Mouse (Mus musculus): Measurements from ENCODE around the gene Fbxl16.

GRCm38 (mm10) chr17:25785281-25785745, 23.6 kb upstream of the Fbxl16 start, which contains the start of gene Haghl:
- TF ChIP-seq POLR2A (IDR thresholded peaks at IDR 0.05; ENCODE audit: low read depth, low read length), result peak; percentile 41
- 0 out of 2 replicates have a peak, but pooled peaks have one; percentile 11 for TF ChIP-seq CTCF (conservative IDR thresholded peaks at IDR 0.05; ENCODE audit: insufficient read depth, insufficient read length, low read depth, low read length)

Data from kidney, adult 2 months (tissue).